Mouse (Mus musculus) hindbrain, embryonic 10.5 days (tissue): ENCODE measurements around the gene Igfals. TPM values are rescaled to one million over a fixed set of nuclear protein-coding genes. Genes with fewer than 3 reads are reported as not detected.

ENCODE experiments used
- DNase-seq: peaks from one replicate; pipeline ENCODE4 v3.0.0-alpha.2; 2017; ENCODE audit warnings: low spot score
- H3K27ac ChIP-seq: fragments of 300-500 bp; sonication (generic); 2 replicates; pipeline ENCODE4 v1.5.1; 2016; ENCODE audit warnings: mild to moderate bottlenecking, moderate library complexity
- H3K27me3 ChIP-seq: fragments of 300-500 bp; sonication (generic); 2 replicates; pipeline ENCODE4 v1.6.1; 2016; ENCODE audit warnings: mild to moderate bottlenecking; ENCODE audit not compliant: poor library complexity, insufficient read depth, severe bottlenecking
- H3K36me3 ChIP-seq: fragments of 300-500 bp; sonication (generic); 2 replicates; pipeline ENCODE4 v1.6.1; 2016; ENCODE audit warnings: mild to moderate bottlenecking, moderate library complexity
- H3K4me1 ChIP-seq: fragments of 300-500 bp; sonication (generic); replicated peaks from 2 replicates; pipeline ENCODE4 v1.6.1; 2016; ENCODE audit warnings: mild to moderate bottlenecking
- H3K4me3 ChIP-seq: fragments of 300-500 bp; sonication (generic); 2 replicates; pipeline ENCODE4 v1.5.1; 2016; ENCODE audit warnings: mild to moderate bottlenecking, moderate library complexity
- H3K9me3 ChIP-seq: fragments of 300-500 bp; sonication (generic); 2 replicates; pipeline ENCODE4 v1.6.1; 2016; ENCODE audit warnings: mild to moderate bottlenecking, moderate library complexity
- WGBS: fragments of 180-500 bp; shearing (Covaris S2); methylation state at CpG from one replicate; pipeline ENCODE4 v1.1.7; 2016; 5-methylcytosine and 5-hydroxymethylcytosine counted together
- polyA plus RNA-seq: library from polyadenylated mRNA; unstranded; fragments of >200 nt; fragmentation: Nextera tagmentation; extraction: Ambion mirVana; gene quantifications from 2 replicates; pipeline ENCODE4 v1.2.1, GENCODE M21; 2016

Igfals gene
- polyA plus RNA-seq, 1 experiment from 2014 or later = 0.58 TPM

DNA sequence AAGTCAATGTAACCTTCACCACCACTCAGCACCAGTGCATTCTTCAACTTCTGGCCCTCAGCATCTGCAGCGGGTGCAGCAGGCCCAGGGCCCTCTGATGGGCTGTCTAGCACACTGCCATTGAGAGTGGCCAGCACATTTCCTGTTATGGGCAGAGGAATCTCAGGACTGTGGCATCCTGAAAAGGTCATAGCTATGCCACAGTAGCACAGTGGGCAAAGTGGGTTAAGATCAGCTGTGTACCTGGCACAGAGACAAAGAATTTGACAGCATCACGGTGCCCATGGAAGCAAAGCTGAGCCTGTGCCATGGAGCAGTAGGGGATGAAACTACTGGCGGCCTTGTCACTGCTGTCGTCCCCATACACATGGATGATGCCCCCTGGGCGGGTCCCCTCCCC, 33.4 kb downstream of the Igfals start:
- DNase-seq = no peak
- Histone ChIP-seq H3K27me3 (no peaks in the 10 kb centered on the region), H3K36me3 (peaks cover 76% of the 10 kb centered on the region), H3K27ac (no peak overlapping the region), H3K9me3 (no peaks in the 10 kb centered on the region), H3K4me1 (peaks cover 41% of the 10 kb centered on the region), H3K4me3 (peak overlapping the region; percentile 18; the same call in 1 of the 2 replicates)
- 90% methylated on average over 5 of the region's 5 CpGs for WGBS

DNA sequence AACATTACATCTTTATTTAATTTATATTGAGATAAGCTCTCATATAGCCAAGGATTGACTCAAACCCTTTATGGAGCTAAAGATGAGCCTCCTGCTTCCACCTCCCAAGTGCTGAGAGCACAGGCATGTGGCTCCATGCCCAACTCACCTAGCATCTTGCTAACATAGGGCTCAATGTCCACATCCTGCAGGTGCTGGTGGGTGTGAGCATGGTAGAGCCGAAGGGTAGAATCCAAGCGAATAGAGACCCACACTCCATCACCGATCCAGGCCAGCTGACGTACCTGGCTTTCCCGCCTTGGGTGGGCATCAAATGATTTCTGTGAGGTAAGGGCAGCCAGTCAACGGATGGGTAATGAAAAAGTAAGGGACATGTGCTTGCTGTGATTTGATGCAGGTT, 34.2 kb downstream of the Igfals start:
- Histone ChIP-seq H3K27me3 (no peaks in the 10 kb centered on the region), H3K4me3 (no peak overlapping the region), H3K36me3 (peaks cover 84% of the 10 kb centered on the region), H3K9me3 (no peaks in the 10 kb centered on the region), H3K4me1 (peaks cover 35% of the 10 kb centered on the region), H3K27ac (no peak overlapping the region)
- WGBS = 95% methylated on average over 6 of the region's 6 CpGs
- DNase-seq = no peak

DNA sequence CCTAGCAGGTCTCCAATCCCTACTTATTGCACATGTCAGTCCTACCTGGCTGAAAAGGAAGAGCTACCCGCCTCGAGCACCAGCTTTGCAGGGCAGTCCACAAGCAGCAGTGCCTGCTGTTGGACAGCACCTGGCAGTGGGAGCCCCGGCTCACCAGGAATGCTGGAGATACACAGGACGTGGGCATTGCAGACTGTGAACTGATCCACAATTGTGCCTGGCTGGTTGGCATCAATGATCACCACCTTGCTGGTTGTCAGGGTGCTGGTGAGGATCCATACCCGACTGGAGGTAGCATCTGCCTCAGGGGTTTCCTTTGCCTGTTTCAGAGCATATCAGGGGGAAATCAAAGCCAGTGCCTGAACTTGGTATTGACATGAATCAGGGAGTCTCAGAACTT, 36.3 kb downstream of the Igfals start:
- H3K27ac ChIP-seq = no peak overlapping the region
- H3K9me3 ChIP-seq = no peaks in the 10 kb centered on the region
- DNase-seq = no peak
- 91% methylated on average over 5 of the region's 5 CpGs for WGBS
- peaks cover 100% of the 10 kb centered on the region for H3K36me3 ChIP-seq
- H3K27me3 ChIP-seq = no peaks in the 10 kb centered on the region
- H3K4me3 ChIP-seq = no peak overlapping the region
- H3K4me1 ChIP-seq = peaks cover 15% of the 10 kb centered on the region

DNA sequence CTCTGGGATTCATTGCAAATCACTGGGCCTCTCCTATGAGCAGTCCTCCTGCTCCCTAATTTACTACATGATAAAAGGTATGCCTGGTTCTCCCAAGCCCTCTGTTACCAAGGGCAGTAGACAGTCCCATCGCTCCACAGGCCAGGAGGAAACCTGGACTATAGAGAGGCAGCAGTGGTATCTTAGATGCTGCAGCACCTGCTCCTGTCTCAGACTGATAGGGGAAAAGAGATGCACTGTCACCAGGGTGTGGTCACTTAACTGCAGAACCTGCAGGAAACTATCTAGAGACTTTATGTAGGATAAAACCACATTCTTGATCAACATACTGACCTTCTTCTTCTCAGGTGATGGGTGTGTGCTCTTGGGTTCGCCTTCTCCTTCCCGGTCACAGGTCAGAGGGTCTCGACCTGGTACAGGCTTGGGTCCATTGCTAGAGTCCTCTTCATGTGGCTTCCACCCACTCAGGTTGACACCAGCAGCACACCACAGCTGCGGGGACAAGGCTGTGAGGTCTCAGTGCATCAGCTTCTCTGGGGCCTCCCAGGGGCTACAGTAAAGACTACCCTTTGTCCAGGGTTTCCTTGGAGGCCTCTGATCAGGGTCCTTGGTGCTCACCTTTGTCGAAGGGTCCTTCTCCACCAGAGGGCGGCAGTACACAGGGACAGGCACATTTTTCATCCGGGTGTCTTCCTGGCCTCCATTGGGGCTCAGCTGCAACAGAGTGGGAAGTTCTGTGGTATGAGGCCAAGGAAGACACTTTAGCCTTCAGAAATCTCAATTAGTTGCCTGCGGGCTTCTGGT, 37.1 kb downstream of the Igfals start:
- 68% methylated on average over 9 of the region's 9 CpGs for WGBS
- Histone ChIP-seq H3K36me3 (peaks cover 100% of the 10 kb centered on the region), H3K27me3 (no peaks in the 10 kb centered on the region), H3K9me3 (no peaks in the 10 kb centered on the region), H3K4me3 (no peak overlapping the region), H3K4me1 (peaks cover 8% of the 10 kb centered on the region), H3K27ac (peak overlapping the region; percentile 35; the same call in 1 of the 2 replicates)
- DNase-seq = no peak

DNA sequence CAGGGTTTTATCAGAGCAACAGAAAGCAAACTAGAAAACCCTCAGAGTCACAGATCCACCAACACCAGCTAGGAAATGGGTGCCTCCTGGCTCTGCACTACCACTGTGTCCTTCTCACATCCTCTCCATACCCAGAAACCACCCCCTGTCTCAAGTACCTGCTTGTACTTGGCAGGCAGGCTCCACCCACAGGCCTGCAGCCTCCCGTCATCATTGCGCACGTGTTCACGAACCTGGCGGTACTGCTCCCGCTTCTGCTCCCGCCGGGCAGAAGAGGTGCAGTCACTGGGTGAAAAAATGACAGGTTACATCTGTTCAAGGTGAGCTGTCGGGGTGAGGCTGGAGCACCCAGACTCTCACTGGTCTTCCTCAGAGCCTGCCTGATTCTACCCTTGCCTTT, 38.0 kb downstream of the Igfals start:
- DNase-seq = no peak
- H3K4me1 ChIP-seq = no peaks in the 10 kb centered on the region
- H3K27me3 ChIP-seq = no peaks in the 10 kb centered on the region
- peaks cover 100% of the 10 kb centered on the region for H3K36me3 ChIP-seq
- 93% methylated on average over 9 of the region's 9 CpGs for WGBS
- no peak overlapping the region for H3K4me3 ChIP-seq
- H3K27ac ChIP-seq = no peak overlapping the region
- no peaks in the 10 kb centered on the region for H3K9me3 ChIP-seq

DNA sequence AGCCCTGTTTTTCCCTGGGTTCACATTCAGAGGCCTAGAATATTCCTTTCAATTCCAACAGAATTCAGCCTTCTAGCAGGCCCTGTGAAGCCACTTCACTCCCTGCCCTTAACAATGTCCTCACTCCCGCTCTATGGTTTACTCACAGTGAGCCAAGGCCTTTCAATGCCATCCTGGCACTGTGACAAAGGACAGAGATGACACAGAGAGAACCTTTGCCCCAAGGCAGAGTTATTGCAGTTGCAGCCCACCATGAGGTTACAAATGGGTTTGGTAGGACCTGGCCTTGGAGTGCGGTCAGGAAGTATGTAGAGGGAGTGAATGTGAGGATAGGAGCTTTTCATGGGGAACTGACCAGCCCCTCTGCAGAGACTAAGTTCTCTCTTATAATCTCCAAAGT, 41.8 kb downstream of the Igfals start:
- 96% methylated on average over 2 of the region's 2 CpGs for WGBS
- no peak overlapping the region for H3K27ac ChIP-seq
- H3K4me3 ChIP-seq = no peak overlapping the region
- H3K27me3 ChIP-seq = no peaks in the 10 kb centered on the region
- H3K9me3 ChIP-seq = no peaks in the 10 kb centered on the region
- DNase-seq = no peak
- H3K4me1 ChIP-seq = no peaks in the 10 kb centered on the region
- peaks cover 100% of the 10 kb centered on the region for H3K36me3 ChIP-seq

DNA sequence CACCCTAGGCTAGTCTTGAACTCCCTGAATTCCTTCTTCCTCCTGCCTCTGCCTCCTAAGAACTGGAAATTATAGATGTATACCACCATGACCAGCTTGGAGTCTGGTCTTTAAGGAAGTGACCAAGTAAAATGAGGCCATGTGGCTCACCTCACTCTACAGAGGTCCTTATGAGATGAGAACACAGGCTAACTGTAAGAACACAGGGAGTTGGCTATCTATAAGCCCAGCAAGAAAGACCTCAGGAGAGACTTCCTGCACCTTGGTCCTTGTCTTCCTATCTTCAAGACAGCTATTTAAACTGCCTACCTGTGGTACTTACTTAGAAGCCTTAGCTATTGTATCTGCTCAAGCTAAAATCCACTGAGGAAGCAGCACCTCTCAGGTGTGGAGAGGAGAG, 48.2 kb downstream of the Igfals start:
- no peaks in the 10 kb centered on the region for H3K4me1 ChIP-seq
- no peak overlapping the region for H3K4me3 ChIP-seq
- no peaks in the 10 kb centered on the region for H3K27me3 ChIP-seq
- no peak for DNase-seq
- peaks cover 100% of the 10 kb centered on the region for H3K36me3 ChIP-seq
- H3K9me3 ChIP-seq = no peaks in the 10 kb centered on the region
- no peak overlapping the region for H3K27ac ChIP-seq

DNA sequence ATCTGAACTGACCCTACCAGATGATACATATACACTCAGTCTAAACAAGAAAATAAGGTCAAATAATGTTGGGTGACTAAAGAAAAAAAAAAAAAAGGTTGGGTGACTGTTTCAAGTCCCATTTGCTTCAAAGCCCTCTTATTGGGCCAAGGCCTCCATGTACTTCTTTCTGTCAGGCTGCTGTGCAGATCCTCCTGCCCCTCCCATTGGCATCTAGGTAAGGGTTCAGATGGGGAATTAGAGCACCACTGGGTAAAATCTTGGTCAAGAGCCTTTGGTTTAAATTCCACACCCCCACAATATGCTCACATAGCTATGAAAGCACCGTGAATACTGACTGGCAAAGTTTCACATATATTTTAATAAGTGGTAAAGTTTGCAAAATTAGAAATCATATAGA, 57.4 kb downstream of the Igfals start:
- Histone ChIP-seq H3K36me3 (peaks cover 98% of the 10 kb centered on the region), H3K4me1 (no peaks in the 10 kb centered on the region), H3K27ac (no peak overlapping the region), H3K9me3 (no peaks in the 10 kb centered on the region), H3K4me3 (no peak overlapping the region), H3K27me3 (no peaks in the 10 kb centered on the region)
- 93% methylated on average over 1 of the region's 1 CpGs for WGBS
- DNase-seq = no peak

DNA sequence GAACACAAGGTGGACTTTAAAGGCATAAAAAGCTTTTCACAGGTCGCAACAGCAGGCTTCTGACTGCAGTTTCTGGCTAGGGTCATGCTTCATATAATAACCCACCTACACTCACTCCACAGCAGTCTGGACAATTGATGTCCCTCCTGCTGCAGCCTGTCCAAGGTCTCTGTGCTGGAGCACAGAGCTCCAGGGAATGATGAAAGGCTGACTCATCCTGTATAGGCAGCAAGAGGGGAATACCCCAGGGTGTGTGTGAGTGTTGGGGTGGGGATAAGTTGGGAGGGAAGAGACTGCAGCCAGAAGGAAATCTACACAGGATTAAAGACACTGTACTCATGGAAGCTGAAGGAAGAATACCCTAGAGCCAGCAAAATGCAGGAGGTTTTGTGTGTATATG, 63.7 kb downstream of the Igfals start:
- H3K27me3 ChIP-seq = no peaks in the 10 kb centered on the region
- no peak overlapping the region for H3K27ac ChIP-seq
- no peak overlapping the region for H3K4me3 ChIP-seq
- WGBS = 94% methylated on average over 1 of the region's 1 CpGs
- H3K9me3 ChIP-seq = no peaks in the 10 kb centered on the region
- no peak for DNase-seq
- H3K36me3 ChIP-seq = peaks cover 76% of the 10 kb centered on the region
- H3K4me1 ChIP-seq = peaks cover 12% of the 10 kb centered on the region; the same call in 1 of the 2 replicates

Other genes with a start within 250 kb of the Igfals start
- gene Tsc2, start 233.4 kb upstream of the Igfals start, polyA plus RNA-seq = 64.1 and 86.9 TPM in 2 replicates
- gene Nthl1, start 233.3 kb upstream of the Igfals start, polyA plus RNA-seq = 19.9 and 27.1 TPM in 2 replicates
- gene Slc9a3r2, start 215.7 kb upstream of the Igfals start, polyA plus RNA-seq = 34.2 and 39.2 TPM in 2 replicates
- gene Npw, start 207.5 kb upstream of the Igfals start, polyA plus RNA-seq = not detected in 2 replicates
- 26.2 and 28.6 TPM in 2 replicates for gene Zfp598, start 196.3 kb upstream of the Igfals start, polyA plus RNA-seq
- 9.2 and 15.1 TPM in 2 replicates for gene Syngr3, start 176.0 kb upstream of the Igfals start, polyA plus RNA-seq
- gene Gfer, start 169.8 kb upstream of the Igfals start, polyA plus RNA-seq = 49.7 and 50.9 TPM in 2 replicates
- 1.5 and 1.8 TPM in 2 replicates for gene Noxo1, start 169.8 kb upstream of the Igfals start, polyA plus RNA-seq
- 133 and 140 TPM in 2 replicates for gene Tbl3, start 158.3 kb upstream of the Igfals start, polyA plus RNA-seq
- 0.22 TPM in 2 replicates for gene Rnf151, start 147.9 kb upstream of the Igfals start, polyA plus RNA-seq
- 1,403 and 1,781 TPM in 2 replicates for gene Rps2, start 147.9 kb upstream of the Igfals start, polyA plus RNA-seq
- gene Ndufb10, start 141.5 kb upstream of the Igfals start, polyA plus RNA-seq = 212 and 240 TPM in 2 replicates
- not detected in 2 replicates for gene Rpl3l, start 138.2 kb upstream of the Igfals start, polyA plus RNA-seq
- gene Msrb1, start 129.4 kb upstream of the Igfals start, polyA plus RNA-seq = 21.4 and 23.4 TPM in 2 replicates
- 1.5 and 2.0 TPM in 2 replicates for gene Hs3st6, start 113.0 kb upstream of the Igfals start, polyA plus RNA-seq
- 0.10 TPM in 1 of 2 replicates, not detected in the other for gene Meiob, start 61.7 kb upstream of the Igfals start, polyA plus RNA-seq
- 30.7 and 34.3 TPM in 2 replicates for gene Hagh, start 25.9 kb upstream of the Igfals start, polyA plus RNA-seq
- 18.4 and 20.7 TPM in 2 replicates for gene Fahd1, start 15.6 kb upstream of the Igfals start, polyA plus RNA-seq
- 90.0 and 95.5 TPM in 2 replicates for gene Nubp2, start 20.4 kb downstream of the Igfals start, polyA plus RNA-seq
- gene Spsb3, start 20.6 kb downstream of the Igfals start, polyA plus RNA-seq = 48.9 and 53.4 TPM in 2 replicates
- 30.8 and 36.3 TPM in 2 replicates for gene Eme2, start 29.1 kb downstream of the Igfals start, polyA plus RNA-seq
- gene Mrps34, start 29.1 kb downstream of the Igfals start, polyA plus RNA-seq = 96.7 and 102 TPM in 2 replicates
- 44.7 and 46.5 TPM in 2 replicates for gene Nme3, start 30.5 kb downstream of the Igfals start, polyA plus RNA-seq
- 51.4 and 61.7 TPM in 2 replicates for gene Mapk8ip3, start 71.0 kb downstream of the Igfals start, polyA plus RNA-seq
- 358 and 426 TPM in 2 replicates for gene Jpt2, start 94.7 kb downstream of the Igfals start, polyA plus RNA-seq
- gene Cramp1l, start 149.8 kb downstream of the Igfals start, polyA plus RNA-seq = 7.9 and 9.1 TPM in 2 replicates
- gene Ift140, start 150.1 kb downstream of the Igfals start, polyA plus RNA-seq = 25.1 and 31.7 TPM in 2 replicates
- gene Tmem204, start 217.6 kb downstream of the Igfals start, polyA plus RNA-seq = 13.0 and 13.7 TPM in 2 replicates
- 49.9 and 52.3 TPM in 2 replicates for gene Telo2, start 250.0 kb downstream of the Igfals start, polyA plus RNA-seq